Mouse (Mus musculus) G1E (cell line): ENCODE data around the gene Cyp26b1.

ENCODE experiments used
- CTCF ChIP-seq: IDR thresholded peaks from 2 replicates; pipeline ENCODE4 v1.5.1; 2012; ENCODE audit warnings: low read depth, low read length, inconsistent platforms, mixed read lengths
- GATA1 ChIP-seq: IDR thresholded peaks from 2 replicates; pipeline ENCODE4 v1.6.1; 2012; ENCODE audit warnings: borderline replicate concordance, low read length, inconsistent platforms, mixed read lengths

GRCm38 (mm10) chr6:84601136-84601889, 7.6 kb upstream of the Cyp26b1 start:
- TF ChIP-seq CTCF (no peak), GATA1 (no peak)
